Mouse (Mus musculus) A20 (cell line): Measurements from ENCODE around the gene Arhgap45.

Experiments used
- DNase-seq: peaks from one replicate; pipeline ENCODE4 v3.0.0-alpha.2; 2011; ENCODE audit warnings: low read depth, low spot score

Gene Arhgap45

DNA sequence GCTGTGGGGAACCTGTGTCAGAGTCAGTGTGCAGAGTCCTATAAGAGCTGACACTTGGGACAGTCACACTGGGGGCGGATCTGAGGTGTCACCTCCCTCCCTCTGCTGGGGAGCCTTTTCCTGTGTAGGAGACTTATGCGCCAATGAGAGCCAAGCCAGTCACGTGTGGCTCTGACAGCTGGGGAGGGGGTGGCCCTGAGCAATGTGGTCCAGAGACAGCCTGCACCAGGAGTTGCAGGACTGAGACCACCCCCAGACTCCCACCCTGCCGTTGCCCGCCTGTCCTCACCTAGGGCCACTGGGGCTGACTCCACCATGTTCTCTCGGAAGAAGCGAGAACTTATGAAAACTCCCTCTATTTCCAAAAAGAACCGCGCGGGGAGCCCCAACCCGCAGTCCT, at the start of gene Arhgap45:
TSS of gene Arhgap45 (plus strand) at position 143 of the 400 bp plus-strand sequence.
- peak; percentile 92 for DNase-seq

DNA sequence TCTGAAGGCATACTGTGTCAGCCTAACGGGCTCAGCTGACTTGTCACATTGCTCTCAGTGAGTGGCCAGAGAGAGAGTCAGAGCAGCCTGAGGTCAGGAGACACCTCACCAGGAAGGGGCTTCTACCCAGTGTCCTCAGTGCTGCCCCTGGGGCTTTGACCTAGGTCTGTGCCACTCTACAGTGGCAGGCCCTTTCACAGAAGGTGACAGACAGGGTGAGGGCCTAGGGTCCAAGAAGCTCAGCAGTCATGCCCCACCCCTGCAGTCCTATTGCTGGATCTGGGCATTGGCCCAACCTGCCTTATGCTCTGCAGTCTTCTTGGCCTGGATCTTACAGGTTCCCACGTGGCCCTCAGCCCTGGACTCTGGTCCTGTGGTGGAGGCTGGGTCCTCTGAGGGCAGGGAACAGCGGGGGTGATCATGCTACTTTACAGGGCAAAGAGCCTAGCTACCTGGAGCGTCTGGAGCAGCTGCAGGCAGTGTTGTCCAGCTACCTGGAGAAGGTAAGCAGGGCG, 49.5 kb upstream of the Arhgap45 start:
- no peak for DNase-seq

DNA sequence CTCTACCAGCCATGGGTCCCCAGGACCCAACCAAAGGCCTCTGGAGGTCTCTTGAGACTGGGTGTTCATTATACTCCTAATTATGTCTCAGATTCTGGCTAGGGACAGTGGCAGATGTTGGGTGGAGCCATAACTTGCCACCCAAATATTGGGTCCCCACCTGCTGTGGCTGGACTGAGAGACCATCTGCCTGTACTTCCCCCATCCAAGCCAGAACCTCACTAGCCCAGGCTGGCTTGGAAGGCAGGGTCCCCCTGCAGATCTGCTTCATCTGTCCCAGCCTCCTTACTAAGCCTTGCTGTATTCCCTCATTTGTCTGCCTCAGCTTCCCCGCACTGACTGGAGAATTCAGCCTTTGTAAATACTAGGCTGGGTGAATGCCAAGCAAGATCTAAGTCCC, 48.3 kb upstream of the Arhgap45 start:
- DNase-seq, result no peak

DNA sequence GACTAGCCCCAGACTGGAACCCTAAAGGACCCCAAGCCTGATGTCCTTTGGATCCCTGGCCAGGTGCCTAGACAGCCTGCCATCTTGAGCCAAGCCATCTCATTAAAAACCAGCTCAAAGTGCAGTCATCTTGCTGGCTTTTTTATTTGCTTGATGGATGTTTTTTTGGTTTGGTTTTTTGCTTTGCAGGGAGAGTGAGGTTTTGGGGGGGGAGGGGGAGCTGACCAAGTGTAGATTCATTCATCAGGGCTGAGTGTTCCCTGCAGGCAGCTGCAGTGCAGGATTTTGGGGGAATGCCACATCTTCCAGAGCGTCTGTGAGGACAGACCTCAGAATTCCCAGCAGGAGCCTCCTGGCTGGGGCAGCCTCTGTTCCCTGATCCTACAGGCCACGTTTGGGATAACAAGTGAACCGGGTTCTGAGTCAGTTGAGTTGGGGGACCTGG, 47.3 kb upstream of the Arhgap45 start:
- no peak for DNase-seq

DNA sequence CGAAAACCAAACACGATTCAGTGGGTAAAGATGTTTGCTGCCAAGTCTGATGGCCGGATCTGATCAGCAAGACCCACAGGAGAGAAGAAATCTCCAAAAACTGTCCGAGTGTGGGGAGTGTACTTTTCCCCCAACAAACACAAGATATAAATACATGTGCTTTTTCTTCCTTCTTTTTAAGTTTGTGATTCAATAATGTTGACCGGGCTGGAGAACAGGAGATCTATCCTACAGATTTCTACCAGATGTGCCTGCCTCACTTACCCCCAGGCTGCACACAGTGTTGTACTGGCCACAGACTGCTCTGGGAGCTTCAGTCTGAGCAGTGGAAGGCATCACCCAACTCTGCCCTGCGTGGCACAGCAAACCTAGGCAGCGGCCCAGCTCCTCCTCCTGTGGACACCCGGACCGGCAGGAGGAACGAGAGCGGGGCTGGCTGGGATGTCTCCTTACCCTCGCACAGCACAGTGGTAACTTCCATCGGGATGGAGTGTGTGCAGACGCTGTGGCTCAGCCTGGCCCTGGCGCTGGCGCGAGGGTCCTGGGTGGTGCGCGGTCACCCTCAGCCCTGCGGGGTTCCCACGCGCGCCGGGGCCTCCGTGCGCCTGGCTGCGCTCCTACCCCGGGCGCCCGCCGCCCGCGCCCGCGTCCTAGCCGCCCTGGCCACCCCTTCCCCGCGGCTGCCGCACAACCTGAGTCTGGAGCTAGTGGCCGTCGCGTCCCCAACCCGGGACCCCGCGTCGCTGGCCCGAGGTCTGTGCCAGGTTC, 45.9 kb upstream of the Arhgap45 start, which contains the start of gene Grin3b:
TSS of gene Grin3b (plus strand) at position 301 of the 768 bp plus-strand sequence.
- DNase-seq, result no peak

DNA sequence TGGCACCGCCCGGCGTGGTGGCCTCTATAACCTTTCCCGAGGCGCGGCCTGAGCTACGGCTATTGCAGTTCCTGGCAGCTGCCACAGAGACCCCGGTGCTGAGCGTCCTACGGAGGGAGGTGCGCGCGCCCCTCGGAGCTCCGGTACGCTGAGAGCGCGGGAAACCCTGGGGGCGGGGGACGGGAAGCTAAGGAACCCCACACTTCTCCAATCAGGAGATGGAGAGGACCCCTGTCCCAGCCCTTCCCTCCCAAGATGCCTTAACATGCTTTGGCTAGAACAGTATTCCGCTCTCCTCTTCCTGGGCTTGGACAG, 45.3 kb upstream of the Arhgap45 start:
- no peak for DNase-seq

DNA sequence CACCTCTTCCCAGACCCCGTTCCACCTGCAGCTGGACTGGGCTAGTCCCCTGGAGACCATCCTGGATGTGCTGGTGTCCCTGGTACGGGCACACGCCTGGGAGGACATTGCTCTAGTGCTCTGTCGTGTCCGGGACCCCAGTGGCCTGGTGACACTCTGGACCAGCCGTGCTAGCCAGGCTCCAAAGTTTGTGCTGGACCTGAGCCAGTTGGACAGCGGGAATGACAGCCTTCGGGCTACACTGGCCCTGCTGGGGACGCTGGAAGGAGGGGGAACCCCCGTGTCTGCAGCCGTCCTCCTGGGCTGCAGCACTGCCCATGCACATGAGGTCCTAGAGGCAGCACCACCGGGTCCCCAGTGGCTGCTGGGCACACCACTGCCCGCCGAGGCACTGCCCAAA, 43.6 kb upstream of the Arhgap45 start:
- DNase-seq, result no peak

DNA sequence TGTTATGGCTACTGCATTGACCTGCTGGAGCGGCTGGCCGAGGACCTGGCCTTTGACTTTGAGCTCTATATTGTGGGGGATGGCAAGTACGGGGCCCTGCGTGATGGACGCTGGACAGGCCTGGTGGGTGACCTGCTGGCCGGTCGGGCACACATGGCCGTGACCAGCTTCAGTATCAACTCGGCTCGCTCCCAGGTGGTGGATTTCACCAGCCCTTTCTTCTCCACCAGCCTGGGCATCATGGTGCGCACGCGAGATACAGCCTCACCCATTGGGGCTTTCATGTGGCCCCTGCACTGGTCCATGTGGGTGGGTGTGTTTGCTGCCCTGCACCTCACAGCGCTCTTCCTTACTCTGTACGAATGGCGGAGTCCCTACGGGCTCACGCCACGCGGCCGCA, 42.4 kb upstream of the Arhgap45 start:
- DNase-seq, result no peak

DNA sequence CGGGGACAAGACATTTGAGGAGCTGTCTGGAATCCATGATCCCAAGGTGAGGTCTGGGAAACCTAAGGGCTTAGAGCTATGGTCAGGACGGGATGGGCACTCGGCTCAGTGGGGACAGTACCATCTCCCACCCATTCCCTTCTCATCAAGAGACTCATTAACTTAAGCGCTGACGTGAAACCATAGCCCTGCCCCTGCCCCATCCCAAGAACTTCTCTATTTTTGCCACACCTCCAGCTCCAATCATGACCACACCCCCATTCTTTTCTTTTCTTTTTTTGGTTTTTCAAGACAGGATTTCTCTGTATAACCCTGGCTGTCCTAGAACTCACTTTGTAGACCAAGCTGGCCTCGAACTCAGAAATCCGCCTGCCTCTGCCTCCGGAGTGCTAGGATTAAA, 41.8 kb upstream of the Arhgap45 start:
- DNase-seq, result no peak

DNA sequence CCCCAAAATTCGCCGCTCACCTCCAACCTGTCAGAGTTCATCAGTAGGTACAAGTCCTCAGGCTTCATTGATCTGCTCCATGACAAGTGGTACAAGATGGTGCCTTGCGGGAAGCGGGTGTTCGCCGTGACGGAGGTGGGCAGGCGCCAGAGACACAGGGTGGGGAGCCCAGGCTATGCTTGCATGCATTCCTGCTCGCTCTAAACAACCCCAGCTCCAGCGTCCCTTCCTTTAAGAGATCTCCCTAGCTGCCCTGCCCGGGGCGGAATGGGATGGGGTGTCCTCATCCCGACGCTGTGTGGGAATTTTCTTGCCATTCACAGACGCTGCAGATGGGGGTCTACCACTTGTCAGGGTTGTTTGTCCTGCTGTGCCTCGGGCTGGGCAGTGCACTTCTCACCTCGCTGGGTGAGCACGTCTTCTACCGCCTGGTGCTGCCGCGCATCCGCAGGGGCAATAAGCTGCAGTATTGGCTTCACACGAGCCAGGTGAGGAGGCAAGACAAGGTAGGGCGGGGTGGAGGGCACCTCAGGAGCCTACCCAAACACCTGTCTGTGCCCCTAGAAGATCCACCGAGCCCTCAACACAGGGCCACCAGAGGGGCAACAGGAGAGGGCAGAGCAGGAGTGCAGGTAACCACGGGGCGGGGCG, 40.3 kb upstream of the Arhgap45 start:
- DNase-seq, result no peak

DNA sequence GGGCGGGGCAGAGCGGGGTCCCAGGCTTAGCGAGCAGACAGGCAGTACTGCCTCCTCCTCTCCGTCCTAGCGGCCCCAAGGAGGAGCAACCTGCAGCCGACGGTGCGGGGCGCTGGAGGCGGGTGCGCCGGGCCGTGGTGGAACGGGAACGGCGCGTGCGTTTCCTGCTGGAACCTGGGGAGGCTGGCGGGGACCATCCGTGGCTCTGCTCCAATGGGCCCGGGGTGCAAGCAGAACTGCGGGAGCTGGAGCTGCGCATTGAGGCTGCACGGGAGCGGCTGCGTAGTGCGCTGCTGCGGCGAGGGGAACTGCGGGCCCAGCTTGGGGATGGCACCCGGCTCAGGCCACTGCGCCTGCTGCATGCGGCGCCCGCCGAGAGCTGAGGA, 39.7 kb upstream of the Arhgap45 start:
- no peak for DNase-seq

DNA sequence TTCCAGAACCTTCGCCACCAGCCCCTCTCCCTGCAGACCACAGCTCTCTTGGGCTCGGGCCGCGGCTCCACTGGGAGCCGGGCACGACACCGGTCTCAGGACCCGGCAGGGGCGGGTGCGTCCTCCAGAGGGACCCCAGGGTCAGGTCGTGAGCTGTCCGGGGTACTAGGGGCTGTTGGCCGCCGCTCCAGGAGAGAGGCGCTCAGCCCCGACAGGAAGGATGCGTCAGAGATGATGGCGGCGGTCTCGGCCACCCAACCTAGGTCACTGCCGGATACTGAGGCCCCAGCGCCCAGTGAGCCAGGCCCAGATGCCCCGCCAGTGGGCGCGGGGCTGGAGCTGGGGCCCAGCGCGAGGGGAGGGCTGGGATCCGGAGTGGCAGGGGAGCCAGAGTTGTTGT, 39.1 kb upstream of the Arhgap45 start:
- DNase-seq, result no peak

DNA sequence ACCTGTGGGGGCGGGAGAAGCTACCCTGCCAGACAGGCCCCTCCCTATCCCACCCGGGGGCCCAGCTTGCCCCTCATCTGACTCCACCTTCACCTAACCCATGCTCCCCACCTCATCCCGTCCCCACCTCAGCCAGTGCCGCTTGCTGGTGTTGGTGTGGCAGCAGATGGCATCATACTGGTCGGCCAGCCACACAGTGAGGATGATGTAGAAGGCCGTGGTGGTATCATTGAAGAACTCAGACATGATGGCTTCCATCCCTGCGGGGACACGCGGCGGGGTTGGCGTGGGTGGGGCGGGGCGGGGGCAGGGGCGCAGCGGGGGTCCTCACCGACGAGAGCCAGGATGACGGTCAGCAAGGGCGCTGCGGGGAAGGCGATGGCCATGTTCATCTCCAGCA, 38.4 kb upstream of the Arhgap45 start:
- DNase-seq, result no peak

DNA sequence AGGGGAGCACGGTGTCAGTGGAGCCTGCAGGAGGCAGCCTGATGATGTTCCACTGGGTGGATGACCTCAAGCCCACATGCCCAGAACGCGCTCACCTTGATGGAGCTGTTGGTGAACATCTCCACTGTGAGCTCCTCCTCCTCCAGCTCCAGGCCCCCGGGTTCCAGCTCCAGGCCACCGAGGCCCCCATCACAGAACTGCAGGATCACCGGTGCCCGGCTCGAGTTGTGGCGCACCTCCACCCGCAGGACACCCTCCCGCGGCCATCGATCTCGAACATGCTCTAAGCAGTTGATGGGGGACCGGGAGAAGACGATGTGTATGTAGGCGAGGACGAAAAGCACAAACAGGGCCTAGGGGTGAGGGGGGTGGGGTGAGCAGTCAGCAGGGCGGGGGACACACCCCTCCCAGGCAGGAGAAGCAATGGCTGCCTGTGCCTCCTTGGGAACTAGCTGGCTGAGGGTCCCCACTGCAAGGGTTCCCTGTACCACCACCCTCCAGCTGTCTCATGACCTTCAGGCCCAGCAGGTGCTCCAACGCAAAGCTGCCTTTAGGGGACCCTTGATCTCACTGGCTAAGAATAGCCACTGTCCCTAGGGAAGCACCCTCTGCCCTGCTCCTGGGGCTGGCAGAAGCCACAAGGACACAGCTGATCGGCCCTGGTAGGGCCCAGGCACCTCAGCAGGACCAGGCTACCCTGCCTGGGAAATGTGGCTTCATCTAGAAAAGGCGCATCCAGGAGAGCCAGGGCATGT, 36.9 kb upstream of the Arhgap45 start:
- no peak for DNase-seq

DNA sequence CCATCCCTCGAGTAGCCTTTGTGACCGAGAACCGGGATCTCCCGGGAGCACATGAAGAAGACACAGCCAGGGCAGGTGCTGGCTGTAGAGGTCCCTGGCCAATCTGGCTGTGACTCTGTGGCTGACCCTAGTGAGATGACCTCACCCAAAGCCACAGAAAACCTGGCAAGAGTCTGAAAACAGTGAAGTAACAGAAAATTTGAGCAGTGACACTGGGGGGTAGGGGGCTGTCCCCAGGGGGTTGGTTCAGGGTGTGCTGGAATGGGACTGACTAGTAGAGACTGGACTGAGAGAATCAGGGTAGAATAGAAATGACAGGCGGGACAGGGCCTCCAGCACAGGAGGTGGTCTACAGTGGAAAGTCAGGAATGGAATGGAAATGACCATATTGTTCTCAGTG, 33.2 kb upstream of the Arhgap45 start:
- DNase-seq, result no peak

DNA sequence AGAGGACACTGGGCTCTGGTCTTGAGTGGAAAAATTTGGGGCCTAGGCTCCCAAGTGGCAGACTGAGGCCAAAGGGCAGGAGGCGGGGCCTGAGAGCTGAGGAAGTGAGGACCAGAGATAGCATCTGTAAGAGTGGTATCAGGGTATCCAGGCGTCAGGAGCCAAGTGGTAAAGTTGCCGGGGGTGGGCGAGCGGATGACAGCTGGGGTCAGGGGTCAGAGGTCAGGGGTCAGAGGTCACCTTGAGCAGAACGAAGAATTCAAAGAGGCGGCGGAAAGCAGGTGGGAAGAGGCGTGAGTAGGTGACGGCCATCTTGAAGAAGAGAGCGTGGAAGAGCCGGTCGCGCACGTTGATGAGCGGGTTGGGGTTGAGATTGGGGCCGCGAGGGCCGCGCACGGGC, 32.8 kb upstream of the Arhgap45 start:
- peak; percentile 77 for DNase-seq

DNA sequence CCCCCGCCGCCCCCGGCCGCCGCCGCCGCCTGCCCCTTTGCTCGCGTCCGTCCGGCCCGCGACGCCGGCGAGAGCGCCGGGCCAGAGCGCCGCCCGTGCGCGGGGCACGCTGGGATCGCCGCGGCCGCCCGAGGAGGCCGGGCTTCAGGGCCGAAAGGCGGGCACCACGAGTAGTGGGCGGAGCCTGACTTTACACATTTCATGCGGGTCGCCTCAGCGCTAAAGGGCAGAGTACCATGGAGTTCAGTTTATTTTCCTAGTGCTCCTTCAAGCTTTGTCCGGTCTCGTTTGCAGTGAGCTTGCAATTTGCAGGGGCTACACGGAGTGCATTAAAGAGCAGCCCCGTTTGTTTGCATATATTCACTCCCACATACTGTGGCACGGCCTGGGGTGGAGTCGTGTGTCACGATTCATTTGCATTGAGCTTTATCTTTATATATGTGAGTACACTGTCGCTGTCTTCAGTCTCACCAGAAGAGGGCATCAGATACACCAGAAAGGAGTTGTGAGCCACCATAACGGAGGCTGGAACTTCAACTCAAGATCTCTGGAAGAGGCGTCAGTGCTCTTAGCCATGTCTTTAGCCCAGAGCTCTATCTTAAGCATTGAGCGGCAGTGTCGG, 32.1 kb upstream of the Arhgap45 start, which contains the start of gene Tmem259:
TSS of gene Tmem259 (minus strand) at position 136 of the 622 bp plus-strand sequence.
- peak; percentile 97 for DNase-seq

DNA sequence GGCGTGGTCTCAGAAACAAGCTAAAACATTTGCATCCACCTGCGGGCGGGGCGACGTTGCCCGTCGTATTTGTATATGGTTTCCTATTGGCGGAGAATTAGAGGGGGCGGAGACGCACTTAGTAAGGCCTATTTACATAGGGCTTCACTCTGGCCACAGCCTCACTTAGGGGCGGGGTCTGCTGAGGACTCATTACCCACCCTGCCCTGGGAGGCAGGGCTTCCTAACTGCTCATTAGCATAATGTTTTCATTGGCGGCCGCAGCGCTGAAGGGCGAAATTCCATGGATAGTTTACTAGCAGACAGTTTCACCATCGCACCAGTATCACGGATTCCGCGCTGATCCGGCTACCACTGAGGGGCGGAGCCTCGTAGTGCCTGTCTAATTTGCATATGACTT, 31.6 kb upstream of the Arhgap45 start:
- DNase-seq, result peak; percentile 100

DNA sequence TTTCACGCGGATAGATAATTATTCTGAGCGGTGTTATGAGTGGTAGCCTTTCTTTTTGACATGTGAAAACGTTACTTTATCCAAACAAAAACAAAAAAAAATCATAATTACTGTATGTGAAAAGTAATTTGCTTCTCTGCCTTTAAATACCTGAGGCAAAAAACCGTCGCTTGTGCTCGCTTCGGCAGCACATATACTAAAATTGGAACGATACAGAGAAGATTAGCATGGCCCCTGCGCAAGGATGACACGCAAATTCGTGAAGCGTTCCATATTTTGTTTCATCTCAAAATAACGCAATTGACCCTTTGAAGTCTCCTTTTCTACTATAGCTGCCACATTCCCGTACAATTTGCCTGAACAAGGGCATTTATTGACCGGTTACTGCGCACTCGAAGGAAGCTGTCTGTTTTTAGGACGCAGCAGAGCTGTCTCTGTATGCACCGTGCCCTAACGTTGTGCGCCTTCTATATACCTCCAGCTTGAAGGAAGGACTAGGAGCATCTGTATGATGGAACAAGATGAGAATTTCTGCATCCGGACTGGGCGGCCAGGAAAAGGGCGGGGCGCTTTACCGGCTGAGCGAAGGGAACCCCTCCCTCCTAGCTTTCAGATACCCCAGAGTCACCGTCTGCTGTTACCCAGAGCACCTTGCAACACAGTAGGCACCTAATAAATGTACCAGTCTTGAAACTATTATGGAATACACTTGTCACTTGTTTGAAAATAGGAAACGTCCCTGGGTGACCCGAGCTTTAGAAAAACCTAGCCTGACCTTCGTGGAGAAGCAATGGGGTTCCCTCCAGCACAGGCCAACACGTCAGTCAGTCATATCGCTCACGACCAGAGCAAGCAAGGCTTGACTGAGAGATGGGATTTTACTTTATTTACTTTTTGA, 30.9 kb upstream of the Arhgap45 start:
- peak; percentile 91 for DNase-seq

DNA sequence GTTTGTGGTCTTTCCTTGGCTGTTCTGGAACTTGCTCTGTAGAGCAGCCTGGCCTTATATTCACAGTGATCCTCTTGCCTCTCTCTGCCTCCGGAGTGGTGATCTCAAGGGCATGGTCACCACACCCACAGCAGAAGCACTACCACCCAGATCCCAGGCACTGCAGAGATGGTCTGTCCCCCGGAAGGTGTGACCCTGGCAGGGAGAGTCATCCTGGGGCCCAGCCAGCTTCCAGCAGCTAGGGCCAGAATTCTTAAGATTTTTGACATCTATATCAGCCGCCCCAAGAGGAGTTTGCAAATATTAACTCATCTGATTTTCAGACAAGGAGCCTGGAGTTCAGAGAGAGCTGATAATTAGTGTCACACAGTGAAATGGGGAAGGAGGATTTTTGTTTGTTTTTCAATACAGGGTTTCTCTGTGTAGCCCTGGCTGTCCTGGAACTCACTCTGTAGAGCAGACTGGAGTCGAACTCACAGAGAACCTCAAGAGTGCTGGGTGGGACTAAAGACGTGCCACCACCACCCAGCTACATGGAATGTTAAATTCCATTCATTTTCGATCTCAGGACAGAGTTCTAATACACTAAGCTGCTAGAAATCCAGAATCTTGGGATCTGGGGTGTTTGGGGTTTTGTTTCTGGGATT, 30.1 kb upstream of the Arhgap45 start:
- peak; percentile 57 for DNase-seq
